Mouse (Mus musculus) spleen, adult 2 months (tissue): ENCODE measurements at regions not wholly inside any gene's neighbourhood (a gene's known extent, or its start where the extent isn't known, plus 50 kb on each side); places are given as distances from the start of the nearest gene placed in this dataset.

Source experiments
- DNase-seq, 2 experiments: peaks; one replicate each; pipeline versions ENCODE4 v3.0.0 to v3.0.0-alpha.2; 2012 to 2021; ENCODE audit warnings: low spot score in 2 of 2, low read depth in 1 of 2
- H3K27ac ChIP-seq: fragments of 200-500 bp; 2 replicates; pipeline ENCODE4 v1.5.1; 2012; ENCODE audit warnings: low read length, inconsistent platforms; ENCODE audit not compliant: insufficient read depth
- H3K27me3 ChIP-seq: fragments of 200-500 bp; 2 replicates; pipeline ENCODE4 v1.6.1; 2012; ENCODE audit warnings: mild to moderate bottlenecking, moderate library complexity, low read length, inconsistent platforms; ENCODE audit not compliant: control insufficient read depth, insufficient read depth
- H3K36me3 ChIP-seq: fragments of 200-500 bp; 2 replicates; pipeline ENCODE4 v1.6.1; 2012; ENCODE audit warnings: mild to moderate bottlenecking, low read length, inconsistent platforms; ENCODE audit not compliant: control insufficient read depth, insufficient read depth
- H3K4me1 ChIP-seq: fragments of 200-500 bp; 2 replicates; pipeline ENCODE4 v1.6.1; 2011; ENCODE audit warnings: inconsistent platforms; ENCODE audit not compliant: control insufficient read depth, insufficient read depth, insufficient read length
- H3K4me3 ChIP-seq: fragments of 200-500 bp; 2 replicates; pipeline ENCODE4 v1.5.1; 2011; ENCODE audit warnings: mild to moderate bottlenecking, inconsistent platforms; ENCODE audit not compliant: insufficient read depth, insufficient read length; ENCODE audit errors: extremely low read depth
- CTCF ChIP-seq: fragments of 200-500 bp; IDR thresholded peaks from 2 replicates; pipeline ENCODE4 v1.5.1; 2011; ENCODE audit warnings: mild to moderate bottlenecking, inconsistent platforms; ENCODE audit not compliant: insufficient read depth, insufficient read length, insufficient replicate concordance; ENCODE audit errors: extremely low read depth
- POLR2A ChIP-seq: fragments of 200-500 bp; IDR thresholded peaks from 2 replicates; pipeline ENCODE4 v1.6.1; 2011; ENCODE audit warnings: low read depth, low read length, inconsistent platforms
- WGBS: fragments of 180-500 bp; shearing (Covaris S2); methylation state at CpG from one replicate; pipeline ENCODE4 v1.1.7; 2018; 5-methylcytosine and 5-hydroxymethylcytosine counted together

- DNase-seq, result no peak
- no peak overlapping the region for H3K27ac ChIP-seq
- no peak for TF ChIP-seq POLR2A
- TF ChIP-seq CTCF, result no peak
- WGBS, result 65% methylated on average over 3 of the region's 3 CpGs
- H3K36me3 ChIP-seq, result no peaks in the 10 kb centered on the region
- no peaks in the 10 kb centered on the region for H3K27me3 ChIP-seq
- no peaks in the 10 kb centered on the region for H3K4me1 ChIP-seq
- H3K4me3 ChIP-seq, result no peak overlapping the region
Observed at GRCm38 (mm10) chr12:71386251-71386650, 76.6 kb downstream of the Dact1 start.

DNA sequence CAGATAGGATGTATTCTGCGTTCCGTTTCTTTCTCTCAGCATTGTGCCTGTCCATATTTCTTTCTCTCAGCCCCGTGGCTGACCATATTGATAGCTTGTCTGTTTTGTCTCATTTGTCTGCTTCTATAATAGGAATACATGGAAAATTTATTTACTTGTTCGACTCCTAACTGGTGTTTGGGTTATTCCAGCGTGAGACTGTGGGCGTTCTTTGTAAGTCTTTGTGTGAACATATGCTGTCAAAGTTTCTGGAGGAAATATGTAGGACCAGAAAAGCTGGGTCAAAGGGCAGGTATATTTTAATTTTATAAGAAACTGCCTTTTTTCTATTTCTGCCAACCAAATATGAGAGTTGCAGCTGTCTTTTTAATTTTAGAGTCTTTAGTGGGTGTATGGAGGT lies 81.8 kb downstream of the Dact1 start:
- Histone ChIP-seq H3K4me1 (no peaks in the 10 kb centered on the region), H3K27me3 (no peaks in the 10 kb centered on the region), H3K4me3 (no peak overlapping the region), H3K36me3 (no peaks in the 10 kb centered on the region), H3K27ac (no peak overlapping the region)
- no peak for DNase-seq
- no peak for TF ChIP-seq POLR2A
- no peak for TF ChIP-seq CTCF
- 90% methylated on average over 6 of the region's 6 CpGs for WGBS

DNA sequence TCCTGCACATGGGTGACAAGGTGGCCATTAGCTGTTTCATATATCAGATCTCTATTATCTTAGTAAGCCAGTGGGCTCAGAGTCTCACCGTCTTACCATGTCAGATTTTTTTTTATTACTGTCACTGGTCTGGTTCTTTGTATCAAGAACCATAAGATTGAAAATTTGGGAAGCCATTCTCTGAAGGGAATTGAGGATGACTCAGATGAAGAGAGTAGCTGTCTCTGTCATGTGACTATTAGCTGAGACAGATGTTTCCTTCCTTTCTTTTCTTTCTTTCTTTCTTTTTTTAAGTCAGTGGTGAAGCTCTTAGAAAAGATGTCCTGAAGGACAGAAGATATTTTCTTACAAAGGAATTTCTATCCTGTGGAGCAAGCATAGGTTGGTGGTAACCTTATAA lies 84.1 kb downstream of the Dact1 start:
- WGBS, result 92% methylated on average over 1 of the region's 1 CpGs
- no peak for DNase-seq
- Histone ChIP-seq H3K4me3 (no peak overlapping the region), H3K27me3 (no peaks in the 10 kb centered on the region), H3K36me3 (no peaks in the 10 kb centered on the region), H3K27ac (no peak overlapping the region), H3K4me1 (no peaks in the 10 kb centered on the region)
- TF ChIP-seq POLR2A (no peak), CTCF (no peak)

GRCm38 (mm10) chr12:71397456-71397855 lies 87.8 kb downstream of the Dact1 start:
- TF ChIP-seq CTCF, result no peak
- no peak for TF ChIP-seq POLR2A
- Histone ChIP-seq H3K27ac (no peak overlapping the region), H3K4me3 (no peak overlapping the region), H3K4me1 (no peaks in the 10 kb centered on the region), H3K36me3 (no peaks in the 10 kb centered on the region), H3K27me3 (no peaks in the 10 kb centered on the region)
- WGBS, result 89% methylated on average over 7 of the region's 7 CpGs
- DNase-seq, result no peak

DNA sequence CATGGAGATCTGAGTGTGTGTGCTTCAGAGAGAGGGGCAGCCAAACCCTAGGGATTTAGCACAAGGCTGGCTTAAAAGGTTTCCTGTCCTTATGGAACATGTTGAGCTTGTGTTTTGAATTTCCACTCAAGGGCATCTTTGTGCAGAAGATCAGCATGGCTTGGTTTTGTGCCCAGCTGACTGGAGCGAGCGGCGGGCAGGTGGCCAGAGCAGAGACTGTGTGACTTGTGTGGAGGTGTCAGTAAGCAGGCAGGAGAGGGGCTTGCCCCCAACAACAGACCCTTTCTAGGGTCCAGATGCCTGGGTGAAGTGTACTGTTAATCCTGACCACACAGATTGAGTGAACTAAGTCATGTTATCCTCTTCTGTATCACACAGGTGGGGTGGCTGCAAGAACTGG lies 89.0 kb downstream of the Dact1 start:
- 87% methylated on average over 3 of the region's 3 CpGs for WGBS

DNA sequence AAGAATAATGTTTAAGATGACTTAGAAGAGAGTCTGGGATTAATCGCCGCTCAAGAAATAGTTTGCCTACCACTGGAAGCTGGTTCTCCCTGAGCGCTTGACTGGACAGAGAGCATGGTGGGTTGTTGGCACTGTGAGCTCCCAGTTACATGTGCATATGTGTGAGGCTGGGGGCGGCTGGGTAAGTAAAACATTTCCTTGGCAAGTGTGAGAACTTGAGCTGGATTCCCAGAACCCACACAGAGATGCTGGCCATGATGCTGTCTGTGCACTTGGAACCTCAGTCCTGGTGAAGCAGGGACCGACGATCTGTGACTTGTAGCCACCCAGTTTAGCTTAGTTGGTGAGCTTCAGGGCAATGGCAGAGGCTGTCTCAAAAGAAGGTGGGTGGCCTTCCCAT lies 90.5 kb downstream of the Dact1 start:
- DNase-seq, result no peak
- Histone ChIP-seq H3K36me3 (no peaks in the 10 kb centered on the region), H3K4me3 (no peak overlapping the region), H3K27me3 (no peaks in the 10 kb centered on the region), H3K4me1 (no peaks in the 10 kb centered on the region), H3K27ac (no peak overlapping the region)
- WGBS, result 95% methylated on average over 6 of the region's 6 CpGs
- TF ChIP-seq CTCF, result no peak
- TF ChIP-seq POLR2A, result no peak

More for the DNA sequence above, 89.0 kb downstream of the Dact1 start:
- H3K27ac ChIP-seq, result no peak overlapping the region
- TF ChIP-seq POLR2A, result no peak
- no peak for TF ChIP-seq CTCF
- DNase-seq, result no peak
- no peaks in the 10 kb centered on the region for H3K4me1 ChIP-seq
- H3K36me3 ChIP-seq, result no peaks in the 10 kb centered on the region
- no peak overlapping the region for H3K4me3 ChIP-seq
- H3K27me3 ChIP-seq, result no peaks in the 10 kb centered on the region

DNA sequence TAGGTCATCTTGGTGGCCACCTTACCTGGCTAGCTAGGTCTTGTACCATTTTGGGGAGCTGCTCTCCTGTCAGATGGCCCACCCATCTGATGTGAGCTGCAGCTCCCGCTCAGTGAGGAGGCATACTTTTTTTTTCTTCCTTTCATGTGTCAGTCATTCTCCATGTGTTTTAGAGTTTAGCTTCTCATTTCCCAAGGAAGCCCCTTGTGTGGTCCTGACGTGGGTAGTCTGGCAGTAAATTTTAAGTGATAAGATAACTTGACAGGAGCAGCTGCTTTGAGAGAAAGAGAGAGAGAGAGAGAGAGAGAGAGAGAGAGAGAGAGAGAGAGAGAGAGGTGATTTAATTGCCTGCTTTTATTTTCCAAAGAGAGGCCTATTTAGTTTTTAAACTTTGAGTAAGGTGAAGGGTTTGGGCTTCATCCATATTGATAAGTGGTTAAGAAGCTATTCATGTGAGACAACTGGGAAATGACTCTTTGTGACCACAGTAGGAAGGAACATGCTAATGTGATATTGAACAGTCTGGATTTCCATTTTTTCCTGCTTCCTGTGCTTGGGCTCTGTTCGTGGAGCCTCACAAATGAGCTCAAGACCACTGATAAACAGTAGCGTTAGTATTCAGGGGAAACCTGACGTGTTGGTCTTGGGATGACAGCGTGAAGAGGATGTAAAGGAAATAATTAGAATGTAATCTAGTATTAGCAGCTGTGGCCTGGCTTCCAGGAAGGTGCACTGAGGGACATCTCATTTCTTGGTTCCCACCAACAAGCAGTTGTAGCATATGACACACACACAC lies 92.1 kb downstream of the Dact1 start:
- 35% methylated on average over 6 of the region's 6 CpGs for WGBS
- TF ChIP-seq POLR2A, result no peak
- no peak for TF ChIP-seq CTCF
- Histone ChIP-seq H3K27ac (no peak overlapping the region), H3K4me3 (no peak overlapping the region), H3K36me3 (no peaks in the 10 kb centered on the region), H3K27me3 (no peaks in the 10 kb centered on the region), H3K4me1 (no peaks in the 10 kb centered on the region)
- no peak for DNase-seq
